ENCODE assay signal across 22 mouse cellular contexts in genomic region chr5:118177640-118178039, GRCm38 (mm10). TPM values are rescaled to one million over a fixed set of nuclear protein-coding genes. Genes with fewer than 3 reads are reported as not detected.
"Had no signal": no experiment of that assay in that cellular context is flagged by ENCODE, and none has a peak within 500 bp of the region (broad histone marks: within the 10 kb centered on the region; RNA-seq: fewer than 3 reads in every experiment).

No protein-coding gene starts in this region.

- H3K4me3 ChIP-seq: heart, adult 2 months; heart, embryonic 13.5 days; heart, embryonic 15.5 days; hindbrain, embryonic 13.5 days; hindbrain, embryonic 15.5 days; layer of hippocampus, adult 2 months; limb, embryonic 10.5 days; limb, embryonic 12.5 days; liver, embryonic 13.5 days had no signal

- H3K27ac ChIP-seq: heart, adult 2 months; heart, embryonic 13.5 days; heart, embryonic 15.5 days; hindbrain, embryonic 13.5 days; hindbrain, embryonic 15.5 days; hindbrain, postnatal 0 days; layer of hippocampus, adult 2 months; limb, embryonic 10.5 days; limb, embryonic 12.5 days; liver, embryonic 13.5 days had no signal

- DNase-seq: gastrocnemius, postnatal 14 days; gastrocnemius, postnatal 36 days; heart, adult 11 months; heart, adult 2 months; heart, postnatal 14 days; heart, postnatal 36 days; kidney, adult 11 months; kidney, adult 8-10 months; kidney, postnatal 10 days; kidney, postnatal 25 days; kidney, postnatal 4 days; liver; liver, embryonic 13.5 days had no signal

RNA-seq across cellular contexts. Expression of gene Hrk, which starts 13.2 kb away (rescaled TPM):
- total RNA-seq: hematopoietic stem cell, adult 5-6 weeks had no signal
